13 mouse cellular contexts compared by ENCODE assay signal in the genomic region with DNA sequence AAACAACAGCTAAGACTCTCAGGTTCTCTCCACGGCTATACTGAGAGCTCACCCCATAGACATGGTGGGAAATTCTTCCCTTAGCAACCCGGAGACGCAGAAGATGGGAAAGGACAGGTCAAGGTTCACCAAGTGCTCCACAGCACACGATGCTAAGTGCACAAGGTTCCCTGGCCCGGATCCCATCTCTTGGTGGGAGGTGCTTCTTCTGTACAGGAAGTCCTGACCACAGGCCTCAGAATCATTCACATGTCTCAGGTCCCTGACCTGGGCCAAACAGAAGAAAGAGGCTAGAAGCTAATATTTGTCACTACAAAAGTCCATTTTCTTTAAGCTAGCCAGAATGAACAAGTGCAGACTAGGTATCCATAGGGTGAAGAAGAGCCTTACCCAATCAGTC.
"Had no signal": no experiment of that assay in that cellular context is flagged by ENCODE, and none has a peak within 500 bp of the region (broad histone marks: within the 10 kb centered on the region; RNA-seq: fewer than 3 reads in every experiment).

No protein-coding gene starts in this region.

- H3K27ac ChIP-seq: intestine, embryonic 15.5 days; left cerebral cortex, adult 2 months; limb, embryonic 15.5 days; liver, embryonic 13.5 days; lung, embryonic 15.5 days; macrophage; midbrain, embryonic 12.5 days had no signal

- H3K9me3 ChIP-seq: intestine, embryonic 15.5 days; liver, embryonic 13.5 days; lung, embryonic 15.5 days had no signal

- H3K36me3 ChIP-seq: intestine, embryonic 15.5 days; limb, embryonic 15.5 days; liver, embryonic 13.5 days; lung, embryonic 15.5 days; midbrain, embryonic 12.5 days had no signal

- H3K9ac ChIP-seq: intestine, embryonic 15.5 days; limb, embryonic 15.5 days; liver, embryonic 13.5 days; liver, postnatal 0 days; lung, embryonic 15.5 days; midbrain, embryonic 12.5 days had no signal

- H3K4me2 ChIP-seq: intestine, embryonic 15.5 days; limb, embryonic 15.5 days; liver, embryonic 13.5 days; lung, embryonic 15.5 days; midbrain, embryonic 12.5 days had no signal

- H3K4me1 ChIP-seq: intestine, embryonic 15.5 days; limb, embryonic 15.5 days; liver, embryonic 13.5 days; megakaryocyte, embryonic 14.5 days had no signal

- H3K27me3 ChIP-seq: intestine, embryonic 15.5 days; limb, embryonic 15.5 days; liver, embryonic 13.5 days; lung, embryonic 15.5 days; midbrain, embryonic 12.5 days had no signal

- ATAC-seq: intestine, embryonic 15.5 days; liver, postnatal 0 days had no signal

- H3K4me3 ChIP-seq: intestine, embryonic 15.5 days; left cerebral cortex, adult 2 months; limb, embryonic 15.5 days; liver, embryonic 13.5 days; lung, embryonic 15.5 days; megakaryocyte, embryonic 14.5 days; midbrain, embryonic 12.5 days had no signal

- DNase-seq: liver, embryonic 13.5 days; liver, postnatal 0 days; lung, postnatal 14 days; right cerebral cortex, adult 18-20 months; right cerebral cortex, postnatal 25 days; thymus, postnatal 4 days had no signal
